ENCODE assay signal across 8 mouse cellular contexts in genomic region chr16:13255855-13256635, GRCm38 (mm10). TPM values are rescaled to one million over a fixed set of nuclear protein-coding genes. Genes with fewer than 3 reads are reported as not detected.
DNase-seq lines count a peak whose midpoint lies in the region; ATAC-seq and TF ChIP-seq lines count a peak whose summit lies in the region.

Mrtfb (plus strand) TSS chr16:13256481.

- 2% methylated on average over 45 of the region's 56 CpGs for WGBS in hindbrain, embryonic 11.5 days
- WGBS in lung, postnatal 0 days: 2% methylated on average over 41 of the region's 56 CpGs

- peak; percentile 93 for DNase-seq in NIH3T3 (ENCODE audit: low read depth)
- peak; percentile 91 for DNase-seq in cerebellum, adult 9-11 months
- DNase-seq in frontal cortex, adult 2 months (ENCODE audit: extremely low spot score in 1 of 2, low spot score in 1 of 2): peak; percentile 45 to 89
- peak; percentile 91 for DNase-seq in hindbrain, embryonic 11.5 days (ENCODE audit: low spot score)
- peak; percentile 88 to 93 for DNase-seq in layer of hippocampus, postnatal 10 days (ENCODE audit: low spot score in 2 of 2)
- DNase-seq in lung, postnatal 0 days (ENCODE audit: low spot score): peak; percentile 93
- peak; percentile 91 for DNase-seq in ovary, postnatal 10 days (ENCODE audit: low spot score)
- DNase-seq in thymus, postnatal 0 days (ENCODE audit: low spot score): peak; percentile 88

- no peak for TF ChIP-seq EP300 in lung, postnatal 0 days (IDR thresholded peaks at IDR 0.05)

- H3K4me3 ChIP-seq in hindbrain, embryonic 11.5 days (ENCODE audit: low read depth, low read length): peak within 1 kb of the TSS; percentile 85
- peak within 1 kb of the TSS; percentile 90 for H3K4me3 ChIP-seq in lung, postnatal 0 days (ENCODE audit: low read depth, low read length)

- H3K36me3 ChIP-seq in hindbrain, embryonic 11.5 days (ENCODE audit: control insufficient read depth, insufficient read depth, low read length): no peaks in the 10 kb centered on the region
- H3K36me3 ChIP-seq in lung, postnatal 0 days (ENCODE audit: insufficient read depth, low read length): no peaks in the 10 kb centered on the region

- H3K9me3 ChIP-seq in hindbrain, embryonic 11.5 days (ENCODE audit: control insufficient read depth, low read length): no peaks in the 10 kb centered on the region
- no peaks in the 10 kb centered on the region for H3K9me3 ChIP-seq in lung, postnatal 0 days (ENCODE audit: low read length)

- no peaks in the 10 kb centered on the region; the same call in 1 of the 2 replicates for H3K4me1 ChIP-seq in hindbrain, embryonic 11.5 days (replicated peaks; ENCODE audit: control insufficient read depth, insufficient read depth, low read length)
- H3K4me1 ChIP-seq in lung, postnatal 0 days (ENCODE audit: insufficient read depth, low read depth, low read length): peaks cover 9% of the 10 kb centered on the region; the same call in 1 of the 2 replicates

- TF ChIP-seq CTCF in lung, postnatal 0 days (IDR thresholded peaks at IDR 0.05): peak; percentile 23

- peak within 1 kb of the TSS; percentile 91 for H3K4me2 ChIP-seq in hindbrain, embryonic 11.5 days (replicated peaks; ENCODE audit: low read depth, low read length)
- H3K4me2 ChIP-seq in lung, postnatal 0 days (replicated peaks; ENCODE audit: low read depth, low read length): peak within 1 kb of the TSS; percentile 76

- no peaks in the 10 kb centered on the region for H3K27me3 ChIP-seq in hindbrain, embryonic 11.5 days (ENCODE audit: control insufficient read depth, insufficient read depth, low read length)
- H3K27me3 ChIP-seq in lung, postnatal 0 days (replicated peaks; ENCODE audit: insufficient read depth, low read length): no peaks in the 10 kb centered on the region

- peak within 1 kb of the TSS; percentile 54; the same call in 1 of the 2 replicates for H3K27ac ChIP-seq in hindbrain, embryonic 11.5 days (ENCODE audit: low read depth, low read length)
- H3K27ac ChIP-seq in lung, postnatal 0 days (ENCODE audit: low read length): peak within 1 kb of the TSS; percentile 92

- ATAC-seq in hindbrain, embryonic 11.5 days (ENCODE audit: low FRiP score): peak; percentile 93
- ATAC-seq in lung, postnatal 0 days: peak; percentile 96

- peak within 1 kb of the TSS; percentile 92 for H3K9ac ChIP-seq in hindbrain, embryonic 11.5 days (ENCODE audit: low read depth, low read length)
- peak within 1 kb of the TSS; percentile 91 for H3K9ac ChIP-seq in lung, postnatal 0 days (replicated peaks; ENCODE audit: low read depth)

RNA-seq across cellular contexts. Expression of gene Mrtfb, which starts in this region (rescaled TPM):
- polyA plus RNA-seq in frontal cortex, adult 2 months (2012; rRNA removed): 61.6 and 67.3 TPM in 2 replicates
- 18.7 and 24.1 TPM in 2 replicates for polyA plus RNA-seq in hindbrain, embryonic 11.5 days (2014; fragmentation: Nextera tagmentation; extraction: Ambion mirVana)
- total RNA-seq in layer of hippocampus, postnatal 10 days (2021): 100 to 1,000 TPM in 1 of 2 experiments, 10 to 100 TPM in 1; 92.1 to 104 TPM
- polyA plus RNA-seq in lung, postnatal 0 days (2015; fragmentation: Nextera tagmentation; extraction: Ambion mirVana): 21.8 and 24.0 TPM in 2 replicates
- 12.0 and 14.4 TPM in 2 replicates for polyA plus RNA-seq in thymus, postnatal 0 days (2015; fragmentation: Nextera tagmentation; extraction: Ambion mirVana)

Comparison
In these comparisons a context has a peak if more than half of its experiments do, and no peak if none do; other contexts are left out.
1. Peak in every context shown above with its lines: DNase-seq, ATAC-seq, H3K4me3 ChIP-seq and H3K27ac ChIP-seq.